Mouse (Mus musculus) right cerebral cortex, postnatal 10 days (tissue): ENCODE data around the gene BC051665.
A peak's percentile ranks its signal among the peaks of the same experiment; 100 is the strongest.

Source experiments
- DNase-seq, 2 experiments: peaks; one replicate each; pipeline ENCODE4 v3.0.0; 2021; ENCODE audit warnings: low spot score in 2 of 2

Gene BC051665

GRCm38 (mm10) chr13:60743381-60744077 lies 42.6 kb downstream of the BC051665 start:
- DNase-seq: no peak

DNA sequence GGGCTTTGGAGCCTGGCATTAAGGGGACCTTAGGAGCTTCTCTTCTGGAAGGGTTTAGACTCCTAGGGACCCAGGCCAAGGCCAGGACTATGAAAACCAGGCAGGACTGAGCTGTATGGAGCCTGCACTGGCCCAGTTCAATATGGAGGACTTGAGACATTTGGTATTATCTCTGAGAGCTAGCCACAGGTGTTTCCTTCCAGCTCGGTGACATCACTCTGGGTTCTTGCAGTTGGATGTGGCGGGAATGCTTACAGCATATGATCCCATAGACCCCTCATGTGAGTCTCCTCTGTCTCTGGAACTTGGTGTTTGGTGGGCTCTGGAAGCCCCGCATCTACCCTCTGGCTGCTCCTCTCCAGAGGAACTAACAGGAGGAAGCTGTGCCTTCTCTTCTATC lies 43.6 kb downstream of the BC051665 start:
- DNase-seq: no peak

GRCm38 (mm10) chr13:60740248-60740647 lies 45.9 kb downstream of the BC051665 start:
- no peak for DNase-seq

DNA sequence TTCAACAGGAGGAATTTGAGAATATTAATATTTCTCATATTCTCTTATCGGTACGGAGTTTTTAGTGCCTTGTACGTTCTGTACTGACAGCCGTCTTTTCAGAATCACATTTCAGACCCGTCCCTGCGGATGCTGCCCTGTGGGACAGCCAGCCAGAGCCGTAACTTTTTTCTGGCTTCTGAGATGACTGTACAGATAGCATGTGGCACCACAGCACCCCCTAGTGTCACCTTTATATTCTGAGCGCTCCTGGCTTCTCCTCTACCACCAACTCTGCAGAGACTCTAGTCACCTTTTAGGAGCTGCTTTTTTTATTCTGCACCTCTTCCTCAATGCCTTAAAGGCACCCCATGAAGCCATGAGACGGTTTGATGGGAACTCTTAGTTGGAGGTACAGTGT lies 47.7 kb downstream of the BC051665 start:
- DNase-seq: peak; percentile 78 to 85

DNA sequence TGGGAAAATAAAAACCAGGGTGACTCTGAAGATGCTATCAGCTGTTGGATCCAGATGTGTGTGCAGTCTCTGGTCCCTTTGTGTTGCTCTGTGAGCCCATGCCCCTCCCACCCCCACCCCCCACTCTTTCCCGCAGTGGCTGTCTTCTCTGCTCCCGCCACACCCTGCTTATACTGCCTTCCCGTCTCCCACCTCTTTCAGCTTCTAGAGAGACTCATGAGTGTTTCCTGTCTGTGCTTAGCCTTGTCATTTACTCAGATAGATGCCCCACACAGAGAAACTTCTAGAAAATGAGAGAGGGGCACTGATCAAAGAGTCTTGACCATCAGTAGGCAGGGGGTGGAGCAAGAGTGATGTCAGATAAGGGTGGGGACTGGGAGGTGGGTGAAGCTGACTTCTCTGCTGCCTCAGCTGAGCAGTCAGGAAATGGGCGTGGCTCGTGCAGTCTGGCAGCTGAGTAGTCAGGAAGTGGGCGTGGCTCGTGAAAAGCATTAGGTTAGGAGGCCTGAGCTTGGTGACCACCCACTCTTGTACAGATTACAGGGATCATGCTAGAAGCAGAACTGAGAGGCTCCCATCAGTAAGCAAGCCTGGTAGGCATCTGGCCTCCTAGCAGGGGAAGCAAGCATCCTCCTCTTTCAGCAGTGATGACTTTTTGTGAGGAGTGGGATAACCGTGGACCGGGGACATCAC lies 48.4 kb downstream of the BC051665 start:
- peak; percentile 77 to 80 for DNase-seq

DNA sequence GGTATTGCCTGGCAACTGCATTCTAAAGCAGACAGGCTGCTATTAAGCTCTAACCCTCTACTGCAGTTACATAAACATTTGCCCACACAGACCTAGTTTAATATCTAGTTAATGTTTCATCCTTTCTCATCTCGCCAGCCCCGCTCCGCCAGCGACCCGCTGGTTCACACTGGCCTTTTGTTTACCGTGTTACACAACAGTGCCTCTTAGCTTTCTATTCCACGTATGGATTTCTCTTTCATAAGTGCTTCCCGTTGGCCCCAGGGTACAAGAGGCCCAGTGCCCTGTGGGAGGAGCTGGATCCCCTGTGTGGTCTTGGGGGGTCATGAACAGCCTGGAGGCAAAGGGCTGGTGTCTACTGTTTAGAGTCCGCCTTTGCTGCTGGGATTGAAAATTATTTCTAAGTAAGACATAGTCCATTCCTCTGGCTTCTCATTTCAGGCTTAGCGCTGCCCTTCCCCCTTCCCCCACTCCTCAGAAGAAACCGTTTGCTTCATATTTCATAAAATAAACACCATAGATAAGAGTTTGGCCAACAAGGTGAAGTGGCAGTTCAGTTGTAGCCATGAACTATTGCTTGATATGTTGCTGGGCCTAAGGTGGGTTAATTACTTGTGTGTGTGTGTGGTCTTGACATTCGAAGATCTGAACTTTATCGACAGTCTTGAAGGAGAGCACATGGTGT lies 49.6 kb downstream of the BC051665 start:
- DNase-seq: no peak

DNA sequence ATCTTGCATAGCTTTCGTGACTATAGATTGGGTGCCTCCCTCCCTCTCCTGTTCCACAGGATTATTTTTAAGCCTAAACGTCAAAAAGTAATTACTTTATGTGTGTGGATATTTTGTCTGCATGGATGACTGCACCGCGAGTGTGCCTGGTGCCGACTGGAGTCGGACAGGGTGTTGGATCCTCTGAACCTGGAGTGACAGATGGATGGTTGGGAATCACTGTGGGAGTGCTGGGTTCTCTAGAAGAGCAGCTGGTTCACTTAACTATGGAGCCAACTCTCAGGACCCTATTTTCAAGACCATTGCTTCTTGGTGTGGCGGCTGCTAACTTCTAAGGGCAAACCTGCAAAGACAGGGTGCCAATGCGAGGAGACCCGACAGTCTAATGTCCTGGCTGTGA lies 50.9 kb downstream of the BC051665 start:
- no peak for DNase-seq
